Mouse (Mus musculus) R1 (cell line): ENCODE results near the gene Ank3.

Source experiments
- DNase-seq: peaks from one replicate; pipeline ENCODE4 v3.0.0-alpha.2; 2018; ENCODE audit warnings: low read depth, low spot score

The Ank3 gene

DNA sequence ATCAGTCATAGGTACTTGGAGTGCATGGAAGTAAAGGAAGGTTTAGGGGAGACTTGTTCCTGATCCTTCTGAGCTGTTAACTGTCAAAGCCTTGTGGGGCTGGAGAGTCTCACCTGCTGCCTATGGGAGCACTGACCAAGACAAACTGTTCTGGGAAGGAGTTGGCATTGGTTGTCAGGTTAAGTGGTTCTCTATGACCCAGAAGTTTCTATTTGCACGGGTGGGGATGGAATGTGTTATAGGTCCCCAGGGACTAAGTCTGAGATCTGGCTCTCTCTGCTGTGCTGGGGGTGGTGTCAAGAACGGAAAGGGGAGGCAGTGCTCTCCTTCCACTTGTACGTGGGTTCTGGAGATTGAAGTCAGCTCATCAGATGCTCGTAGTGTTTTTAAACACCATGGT, 6.9 kb downstream of the Ank3 start:
- DNase-seq = no peak

GRCm38 (mm10) chr10:69414888-69415287, 16.3 kb downstream of the Ank3 start:
- DNase-seq = peak; percentile 34

DNA sequence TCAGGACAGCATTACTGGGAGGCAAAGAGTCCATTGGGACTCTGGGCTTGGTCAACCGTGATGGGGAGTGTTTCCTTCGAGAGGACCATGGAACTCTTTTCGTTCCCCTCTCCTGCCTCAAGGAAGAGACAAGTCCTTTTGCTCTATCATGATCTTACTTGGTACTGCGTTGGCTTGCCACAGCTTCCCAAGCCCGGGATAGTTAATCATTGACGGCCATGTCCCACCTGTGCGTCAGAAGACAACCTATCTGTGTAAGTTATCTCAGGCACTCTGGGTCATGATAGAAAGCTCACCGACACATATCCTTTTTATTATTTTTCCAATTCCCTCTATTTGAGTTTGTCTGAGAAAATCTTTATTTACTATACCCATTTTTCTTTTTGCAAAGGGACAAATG, 20.1 kb downstream of the Ank3 start:
- DNase-seq = no peak

GRCm38 (mm10) chr10:69420306-69420705, 21.7 kb downstream of the Ank3 start:
- DNase-seq = no peak

GRCm38 (mm10) chr10:69424051-69424450, 25.5 kb downstream of the Ank3 start:
- peak; percentile 77 for DNase-seq

GRCm38 (mm10) chr10:69430138-69430537, 31.6 kb downstream of the Ank3 start:
- no peak for DNase-seq

- DNase-seq = no peak
Observed at GRCm38 (mm10) chr10:69431101-69431500, 32.5 kb downstream of the Ank3 start.

DNA sequence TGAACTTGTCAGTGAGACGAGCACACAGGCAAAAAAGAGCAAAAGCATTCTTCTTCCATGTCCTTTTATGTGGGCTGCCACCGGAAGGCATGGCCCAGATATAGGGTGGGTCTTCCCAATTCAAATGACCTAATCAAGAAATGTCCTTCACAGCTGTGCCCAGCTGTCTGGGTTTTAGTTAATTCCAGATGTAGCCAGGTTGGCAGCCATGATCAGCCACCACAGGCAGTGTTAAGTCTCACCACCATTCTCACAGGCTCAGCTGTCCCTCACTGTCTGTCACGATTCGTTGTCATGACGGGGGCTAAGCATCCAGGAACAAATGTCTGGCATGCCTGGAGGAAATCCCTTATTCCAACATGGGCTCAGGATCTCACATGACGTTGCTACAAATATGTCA, 36.6 kb downstream of the Ank3 start:
- no peak for DNase-seq

DNA sequence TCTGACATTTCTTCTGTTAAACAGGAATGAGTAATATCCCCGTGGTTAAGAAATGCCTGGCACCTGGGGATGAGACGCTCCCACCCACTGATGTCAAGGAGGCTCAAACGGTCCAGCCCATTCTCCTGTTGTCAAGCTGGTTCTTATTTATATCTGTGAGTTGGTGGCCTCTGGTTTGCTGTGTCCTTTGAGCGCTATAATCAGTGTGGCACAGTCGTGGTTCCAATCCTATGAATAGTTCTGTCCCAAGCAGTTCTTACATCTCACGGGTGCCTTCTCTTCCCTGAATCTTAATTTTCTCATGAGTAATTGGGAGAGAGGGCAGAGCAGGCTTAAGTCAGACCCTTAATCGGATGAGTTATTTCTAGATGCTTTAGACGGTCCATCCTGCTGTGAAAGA, 40.9 kb downstream of the Ank3 start:
- DNase-seq = no peak

GRCm38 (mm10) chr10:69444546-69444945, 46.0 kb downstream of the Ank3 start:
- DNase-seq = no peak

DNA sequence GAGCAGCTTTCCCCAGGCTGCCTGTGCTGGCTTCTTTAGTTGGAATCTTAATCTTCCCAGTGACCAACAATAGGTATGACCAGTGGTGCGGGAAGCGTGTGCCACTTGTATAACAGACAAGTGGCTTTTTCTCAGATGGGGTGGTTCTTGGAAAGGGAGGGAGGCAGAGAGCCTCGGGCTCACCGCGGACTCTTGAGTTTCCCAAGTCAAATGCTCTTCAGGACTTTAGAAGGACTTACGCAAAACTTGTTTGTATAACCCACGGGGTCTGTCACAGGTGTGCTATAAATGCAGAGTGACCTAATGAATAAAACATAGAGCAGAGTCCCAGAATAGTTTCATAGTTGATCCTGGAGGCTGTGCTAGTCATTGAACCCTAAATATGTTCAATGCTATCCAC, 47.4 kb downstream of the Ank3 start:
- no peak for DNase-seq

DNA sequence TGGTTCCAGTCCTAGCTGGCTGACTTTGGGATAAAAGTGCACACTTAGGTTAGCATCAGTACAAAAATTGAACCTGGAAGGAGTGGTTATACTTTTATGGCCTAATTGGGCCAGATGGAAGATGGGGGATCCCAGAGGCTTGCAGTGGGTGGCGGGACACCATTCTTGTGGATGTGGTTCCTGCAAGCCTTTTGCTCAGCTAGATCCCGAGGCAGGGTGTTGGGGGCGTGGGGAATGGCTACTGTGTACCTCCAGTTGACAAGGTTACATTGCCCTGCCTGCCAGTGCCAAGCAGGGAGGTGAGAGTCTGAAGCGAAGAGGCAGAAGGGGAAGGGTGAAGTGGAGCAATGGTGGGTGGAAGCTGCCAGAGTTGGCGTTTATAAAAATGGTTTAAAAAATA, 48.0 kb downstream of the Ank3 start:
- no peak for DNase-seq

DNA sequence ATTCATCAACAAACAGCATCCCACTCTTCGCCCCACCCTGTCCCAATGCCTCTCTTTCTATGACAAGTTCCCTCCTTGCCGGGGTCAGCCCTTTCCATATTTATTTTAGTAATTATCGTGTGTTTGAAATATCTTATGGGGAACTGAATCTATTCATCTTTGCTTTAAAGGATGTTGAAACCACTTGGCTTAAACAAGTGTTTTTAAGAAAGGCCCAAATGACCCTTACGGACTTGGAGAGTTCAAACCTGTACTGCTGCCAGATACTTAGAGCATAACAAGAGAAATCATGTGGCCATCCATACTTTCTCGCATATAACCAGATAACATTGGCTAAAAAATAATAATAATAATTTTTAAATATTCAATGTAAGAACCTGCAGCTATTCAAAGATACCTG, 48.7 kb downstream of the Ank3 start:
- DNase-seq = no peak

DNA sequence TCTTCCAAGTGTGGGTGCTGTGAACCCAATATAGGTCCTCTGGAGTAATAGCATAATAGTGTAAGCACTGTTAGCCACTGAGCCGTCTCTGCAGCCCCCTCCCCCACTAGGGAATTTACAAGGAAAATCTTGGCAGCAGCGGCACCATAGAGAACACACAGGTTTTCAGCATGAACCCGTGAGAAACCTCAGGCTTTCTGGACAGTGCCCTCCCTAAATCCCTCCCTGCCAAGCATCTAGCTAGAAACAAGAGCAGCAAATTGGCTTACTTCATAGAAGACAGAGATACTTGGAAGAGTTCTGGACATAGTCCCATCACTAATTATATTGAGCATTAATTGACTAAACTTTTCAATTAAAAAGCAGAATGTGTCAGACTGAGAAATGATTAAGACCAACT, 49.6 kb downstream of the Ank3 start:
- DNase-seq = no peak

GRCm38 (mm10) chr10:69451006-69451405, 52.4 kb downstream of the Ank3 start:
- DNase-seq = no peak

- DNase-seq = peak; percentile 38
Observed at GRCm38 (mm10) chr10:69452180-69452977, 53.8 kb downstream of the Ank3 start.

GRCm38 (mm10) chr10:69453531-69453930, 55.0 kb downstream of the Ank3 start:
- peak; percentile 86 for DNase-seq

DNA sequence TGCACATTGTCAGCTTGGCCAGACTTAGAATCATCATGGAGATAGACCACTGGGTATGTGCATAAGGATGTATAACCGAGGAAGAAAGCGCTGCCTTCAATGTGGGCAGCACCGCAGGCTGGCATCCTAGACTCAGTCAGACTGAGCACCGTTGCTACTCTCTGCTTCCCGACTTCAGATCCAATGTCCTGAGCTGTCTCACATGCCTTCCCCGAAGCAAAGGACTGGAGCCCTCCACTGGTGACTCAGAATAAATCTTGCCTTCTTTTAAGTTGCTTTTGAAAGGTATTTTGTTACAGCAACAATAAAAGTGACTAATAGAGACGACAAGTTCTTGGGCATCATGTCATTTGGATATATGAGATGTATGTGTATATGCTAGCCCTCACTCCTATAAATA, 55.9 kb downstream of the Ank3 start:
- DNase-seq = no peak

DNA sequence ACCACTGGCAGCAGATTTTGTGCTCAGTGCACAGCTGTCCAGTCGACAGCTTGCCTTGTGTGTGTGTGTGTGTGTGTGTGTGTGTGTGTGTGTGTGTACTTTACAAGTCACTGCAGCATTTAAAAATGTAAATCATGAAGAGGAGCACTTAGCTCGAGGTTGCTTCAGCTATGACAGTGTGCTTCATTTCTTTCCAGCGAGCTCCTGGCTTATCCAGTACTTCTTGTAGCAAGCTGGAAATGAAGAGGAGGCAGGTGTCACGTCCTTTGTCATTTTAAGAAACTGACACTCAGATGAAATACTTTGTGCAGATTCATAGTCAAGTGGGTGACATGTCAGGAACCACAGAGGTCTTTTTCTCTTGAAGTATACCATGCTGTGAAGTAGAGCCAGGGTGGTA, 66.3 kb downstream of the Ank3 start:
- no peak for DNase-seq

DNA sequence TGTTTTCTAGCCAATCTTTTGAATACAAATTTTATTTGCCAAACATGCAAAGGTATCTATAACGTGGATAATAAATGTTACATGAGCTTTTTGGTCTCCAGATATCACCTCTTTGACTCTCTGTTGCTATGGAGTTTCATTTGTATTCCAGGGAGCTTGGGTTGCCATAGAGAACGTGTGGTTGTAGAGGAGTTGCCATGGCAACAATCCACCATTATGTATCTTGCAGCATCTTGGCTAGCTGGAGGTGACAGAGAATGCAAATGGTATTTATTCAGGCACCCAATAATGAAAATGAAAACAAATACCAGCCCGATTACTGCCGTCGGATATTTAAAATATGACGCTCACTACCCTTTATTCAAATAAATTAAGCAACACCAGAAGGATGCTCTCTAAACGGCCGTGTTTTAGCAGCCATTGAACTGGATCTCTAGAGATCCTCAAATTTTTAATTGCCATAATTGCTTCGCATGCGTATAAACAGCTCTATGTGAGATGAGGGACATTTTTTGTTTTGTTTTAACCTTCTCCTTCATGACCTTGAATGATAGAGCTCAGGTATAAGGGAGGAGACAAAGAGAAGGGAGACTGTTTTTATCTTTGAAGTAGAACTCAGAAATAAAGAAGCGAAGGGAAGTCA, 67.1 kb downstream of the Ank3 start:
- peak; percentile 57 for DNase-seq

DNA sequence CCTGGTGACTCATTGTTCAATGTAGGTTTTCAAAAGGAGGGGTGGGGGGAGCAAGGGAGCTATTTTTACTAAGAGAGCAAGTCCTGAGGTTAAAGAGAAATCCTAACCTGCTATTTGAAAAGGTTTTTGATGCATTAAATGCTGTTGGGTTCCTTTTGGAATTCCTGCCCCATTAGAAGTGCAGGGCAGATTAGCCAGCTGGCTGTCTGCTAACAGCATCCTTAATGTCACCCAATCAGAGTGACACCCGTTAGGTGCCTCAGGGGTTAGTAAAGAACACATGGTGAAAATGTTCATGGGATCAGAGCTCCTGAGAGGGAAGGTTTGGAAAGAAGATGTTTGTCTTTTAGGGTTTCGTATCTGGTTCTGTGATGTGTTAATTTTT, 67.6 kb downstream of the Ank3 start:
- no peak for DNase-seq

DNA sequence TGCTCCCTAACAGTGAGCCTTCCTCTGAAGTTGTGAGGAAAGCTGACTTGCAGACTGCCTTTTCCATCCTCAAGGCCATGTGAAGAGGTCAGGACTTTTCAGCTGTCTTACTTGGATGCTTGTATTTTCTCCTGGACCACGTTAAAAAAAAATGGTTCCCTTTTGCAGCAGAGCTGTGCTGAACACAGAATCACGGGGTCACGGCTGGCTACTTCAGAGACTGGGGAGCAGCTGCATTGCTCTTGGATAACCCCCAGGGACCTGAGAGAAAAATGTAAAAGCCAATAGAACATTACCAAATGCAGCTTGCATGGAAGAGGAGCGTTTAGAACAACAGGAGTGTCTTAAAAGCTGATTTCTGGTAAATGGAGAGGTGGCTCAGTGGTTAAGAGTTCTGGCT, 68.0 kb downstream of the Ank3 start:
- DNase-seq = no peak

GRCm38 (mm10) chr10:69467182-69467581, 68.6 kb downstream of the Ank3 start:
- DNase-seq = no peak
